Mouse (Mus musculus) CD4-positive, CD25-positive, alpha-beta regulatory T cell, adult 4 months (primary cell): ENCODE results near the gene Gm10974. TPM values are rescaled to one million over a fixed set of nuclear protein-coding genes. Genes with fewer than 3 reads are reported as not detected.

Experiments used
- ATAC-seq: one replicate; pipeline ENCODE4 v1.8.0; 2017
- polyA plus RNA-seq, 2 experiments: library from polyadenylated mRNA; unstranded; fragments of 100-300 nt; shearing (Covaris generic); gene quantifications; one replicate each; pipeline ENCODE4 v1.2.1; 2017

Gene Gm10974
- not detected for polyA plus RNA-seq

- ATAC-seq = no peak
Measured at GRCm38 (mm10) chr7:66365904-66366303, at the start of gene Gm10974. Gm10974 (plus strand) TSS chr7:66365905.

- no peak for ATAC-seq
Measured at GRCm38 (mm10) chr7:66318147-66318546, 47.6 kb upstream of the Gm10974 start.

- ATAC-seq = no peak
Measured at GRCm38 (mm10) chr7:66320996-66321395, 44.7 kb upstream of the Gm10974 start.

- ATAC-seq = no peak
Measured at GRCm38 (mm10) chr7:66323252-66324015, 42.3 kb upstream of the Gm10974 start.

GRCm38 (mm10) chr7:66325419-66326053 lies 40.2 kb upstream of the Gm10974 start:
- no peak for ATAC-seq

- no peak for ATAC-seq
Measured at GRCm38 (mm10) chr7:66327516-66327915, 38.2 kb upstream of the Gm10974 start.

GRCm38 (mm10) chr7:66330610-66331009 lies 35.1 kb upstream of the Gm10974 start:
- no peak for ATAC-seq

- no peak for ATAC-seq
Measured at GRCm38 (mm10) chr7:66332340-66332739, 33.4 kb upstream of the Gm10974 start.

GRCm38 (mm10) chr7:66333906-66334500 lies 31.7 kb upstream of the Gm10974 start:
- ATAC-seq = no peak

GRCm38 (mm10) chr7:66336955-66337354 lies 28.8 kb upstream of the Gm10974 start:
- no peak for ATAC-seq

GRCm38 (mm10) chr7:66339625-66340024 lies 26.1 kb upstream of the Gm10974 start:
- ATAC-seq = no peak

GRCm38 (mm10) chr7:66340044-66340443 lies 25.7 kb upstream of the Gm10974 start:
- no peak for ATAC-seq

GRCm38 (mm10) chr7:66342323-66342722 lies 23.4 kb upstream of the Gm10974 start:
- no peak for ATAC-seq

- ATAC-seq = no peak
Measured at GRCm38 (mm10) chr7:66342831-66343230, 22.9 kb upstream of the Gm10974 start.

GRCm38 (mm10) chr7:66343307-66343706 lies 22.4 kb upstream of the Gm10974 start:
- no peak for ATAC-seq

GRCm38 (mm10) chr7:66346959-66347663 lies 18.6 kb upstream of the Gm10974 start:
- no peak for ATAC-seq

GRCm38 (mm10) chr7:66348588-66348987 lies 17.1 kb upstream of the Gm10974 start:
- ATAC-seq = no peak

- ATAC-seq = no peak
Measured at GRCm38 (mm10) chr7:66349670-66350069, 16.0 kb upstream of the Gm10974 start.

- ATAC-seq = no peak
Measured at GRCm38 (mm10) chr7:66351074-66351473, 14.6 kb upstream of the Gm10974 start.

GRCm38 (mm10) chr7:66354911-66355310 lies 10.8 kb upstream of the Gm10974 start:
- no peak for ATAC-seq

- ATAC-seq = no peak
Measured at GRCm38 (mm10) chr7:66355791-66356522, 9.7 kb upstream of the Gm10974 start.

GRCm38 (mm10) chr7:66358461-66358860 lies 7.2 kb upstream of the Gm10974 start:
- no peak for ATAC-seq
